In genomic region chr19:56368912-56369311, GRCm38 (mm10) we compare ENCODE assay signal across 15 mouse cellular contexts.
"Had no signal": no experiment of that assay in that cellular context is flagged by ENCODE, and none has a peak within 500 bp of the region (broad histone marks: within the 10 kb centered on the region; RNA-seq: fewer than 3 reads in every experiment).

No protein-coding gene starts in this region.

- DNase-seq: kidney, adult 18-20 months; kidney, adult 9 months; kidney, postnatal 14 days; kidney, postnatal 4 days; liver, embryonic 13.5 days; lung, adult 2 months; lung, postnatal 14 days; lung, postnatal 4 days; right cerebral cortex, adult 18-20 months; right cerebral cortex, postnatal 14 days; right cerebral cortex, postnatal 4 days had no signal

- H3K27me3 ChIP-seq: intestine, embryonic 15.5 days; liver, embryonic 13.5 days; midbrain, embryonic 12.5 days had no signal

- H3K9ac ChIP-seq: intestine, embryonic 15.5 days; liver, embryonic 13.5 days; midbrain, embryonic 12.5 days had no signal

- H3K4me2 ChIP-seq: intestine, embryonic 15.5 days; liver, embryonic 13.5 days; midbrain, embryonic 12.5 days had no signal

- H3K4me1 ChIP-seq: liver, embryonic 13.5 days; midbrain, embryonic 12.5 days had no signal

- ATAC-seq: intestine, embryonic 15.5 days had no signal

- H3K27ac ChIP-seq: intestine, embryonic 15.5 days; left cerebral cortex, adult 2 months; liver, embryonic 13.5 days; midbrain, embryonic 12.5 days; stomach, postnatal 0 days had no signal

- H3K4me3 ChIP-seq: intestine, embryonic 15.5 days; left cerebral cortex, adult 2 months; liver, embryonic 13.5 days; midbrain, embryonic 12.5 days had no signal

- H3K36me3 ChIP-seq: intestine, embryonic 15.5 days; liver, embryonic 13.5 days; midbrain, embryonic 12.5 days had no signal

- H3K9me3 ChIP-seq: intestine, embryonic 15.5 days; liver, embryonic 13.5 days; midbrain, embryonic 12.5 days had no signal
